Mouse (Mus musculus) kidney, adult 2 months (tissue): ENCODE measurements at regions not wholly inside any gene's neighbourhood (a gene's known extent, or its start where the extent isn't known, plus 50 kb on each side); places are given as distances from the start of the nearest gene placed in this dataset.

Experiments used
- DNase-seq: peaks from one replicate; pipeline ENCODE4 v3.0.0; 2021
- H3K27ac ChIP-seq: fragments of 200-500 bp; 2 replicates; pipeline ENCODE4 v1.5.1; 2012; ENCODE audit warnings: low read depth, low read length, control low read depth, inconsistent platforms; ENCODE audit not compliant: insufficient read depth
- H3K27me3 ChIP-seq: fragments of 200-500 bp; replicated peaks from 2 replicates; pipeline ENCODE4 v1.6.1; 2012; ENCODE audit warnings: mild to moderate bottlenecking, moderate library complexity, low read length, inconsistent platforms; ENCODE audit not compliant: control insufficient read depth, insufficient read depth
- H3K36me3 ChIP-seq: fragments of 200-500 bp; 2 replicates; pipeline ENCODE4 v1.6.1; 2012; ENCODE audit warnings: mild to moderate bottlenecking, moderate library complexity, low read length, inconsistent platforms; ENCODE audit not compliant: control insufficient read depth, insufficient read depth
- H3K4me1 ChIP-seq: fragments of 200-500 bp; 2 replicates; pipeline ENCODE4 v1.6.1; 2011; ENCODE audit warnings: low read length; ENCODE audit not compliant: control insufficient read depth, insufficient read depth
- H3K4me3 ChIP-seq: fragments of 200-500 bp; 2 replicates; pipeline ENCODE4 v1.5.1; 2011; ENCODE audit warnings: mild to moderate bottlenecking, low read depth, low read length, control low read depth; ENCODE audit not compliant: insufficient read depth
- CTCF ChIP-seq: fragments of 200-500 bp; conservative IDR thresholded peaks from 2 replicates; pipeline ENCODE4 v1.5.1; 2011; ENCODE audit warnings: low read depth, mild to moderate bottlenecking, control low read depth, low read length, moderate library complexity, mixed read lengths; ENCODE audit not compliant: insufficient read depth, insufficient read length
- POLR2A ChIP-seq: fragments of 200-500 bp; IDR thresholded peaks from one replicate; pipeline ENCODE4 v1.6.1; 2011; ENCODE audit warnings: low read depth, low read length, control low read depth
- WGBS: fragments of 180-500 bp; shearing (Covaris S2); methylation state at CpG from one replicate; pipeline ENCODE4 v1.1.7; 2018; 5-methylcytosine and 5-hydroxymethylcytosine counted together

GRCm38 (mm10) chr6:73878662-73879061 is 409.2 kb upstream of the 4931417E11Rik start:
- no peak for DNase-seq
- Histone ChIP-seq H3K27ac (no peak overlapping the region), H3K27me3 (no peaks in the 10 kb centered on the region), H3K36me3 (no peaks in the 10 kb centered on the region), H3K4me1 (no peaks in the 10 kb centered on the region), H3K4me3 (no peak overlapping the region)
- WGBS = 85% methylated on average over 3 of the region's 3 CpGs
- TF ChIP-seq CTCF = no peak
- no peak for TF ChIP-seq POLR2A

GRCm38 (mm10) chr6:73868683-73869082 is 399.2 kb upstream of the 4931417E11Rik start:
- H3K27me3 ChIP-seq = no peaks in the 10 kb centered on the region
- no peaks in the 10 kb centered on the region for H3K36me3 ChIP-seq
- DNase-seq = no peak
- no peak overlapping the region for H3K27ac ChIP-seq
- H3K4me1 ChIP-seq = no peaks in the 10 kb centered on the region
- no peak overlapping the region for H3K4me3 ChIP-seq
- no peak for TF ChIP-seq POLR2A
- no peak for TF ChIP-seq CTCF
